Mouse (Mus musculus) B cell, adult 2 months (primary cell): ENCODE measurements around the gene Arhgdib.

Experiments
- DNase-seq, 2 experiments: peaks; one replicate each; pipeline ENCODE4 v3.0.0; 2022

The Arhgdib gene

DNA sequence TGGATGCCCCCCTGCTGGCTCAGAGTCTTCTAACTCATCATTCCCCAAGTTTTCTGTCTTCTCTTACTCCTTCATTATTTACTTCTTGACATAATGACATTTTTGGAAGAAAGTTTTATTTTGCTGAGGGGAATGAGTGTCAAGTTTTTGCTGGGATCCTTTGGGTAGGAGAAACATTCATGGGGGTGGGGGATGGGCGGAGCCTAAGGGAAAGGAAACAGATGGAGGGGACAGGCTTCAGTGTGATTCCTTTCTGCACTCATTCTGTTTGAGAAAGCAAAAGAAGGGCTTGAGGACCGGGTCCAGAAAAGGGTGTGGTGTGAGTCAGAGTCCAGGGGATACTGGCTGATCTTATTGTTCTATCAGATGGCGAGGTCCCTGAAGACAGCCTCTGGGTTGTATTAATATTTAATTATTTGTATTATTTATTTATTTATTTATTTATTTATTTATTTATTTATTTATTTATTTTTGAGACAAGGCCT, 58.2 kb downstream of the Arhgdib start:
- no peak for DNase-seq

DNA sequence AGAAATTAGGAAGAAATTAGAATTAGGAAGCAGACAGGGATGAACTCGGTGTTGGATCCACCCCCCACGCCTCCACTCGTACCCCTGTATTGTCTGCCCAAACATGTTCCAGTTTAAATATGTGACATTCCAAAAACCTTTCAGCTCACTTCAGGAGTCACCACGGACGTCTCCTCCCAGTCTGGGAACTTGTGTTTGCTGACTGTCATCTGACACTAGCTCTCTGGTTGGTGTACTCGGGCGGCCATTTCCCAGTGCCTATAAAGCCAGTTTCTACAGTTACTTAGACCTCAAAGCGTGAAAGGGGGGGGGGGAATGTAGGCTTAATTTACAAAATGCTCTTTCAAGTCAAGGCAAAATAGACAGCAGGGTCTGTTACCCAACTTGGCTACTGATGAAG, 60.0 kb downstream of the Arhgdib start:
- no peak for DNase-seq

DNA sequence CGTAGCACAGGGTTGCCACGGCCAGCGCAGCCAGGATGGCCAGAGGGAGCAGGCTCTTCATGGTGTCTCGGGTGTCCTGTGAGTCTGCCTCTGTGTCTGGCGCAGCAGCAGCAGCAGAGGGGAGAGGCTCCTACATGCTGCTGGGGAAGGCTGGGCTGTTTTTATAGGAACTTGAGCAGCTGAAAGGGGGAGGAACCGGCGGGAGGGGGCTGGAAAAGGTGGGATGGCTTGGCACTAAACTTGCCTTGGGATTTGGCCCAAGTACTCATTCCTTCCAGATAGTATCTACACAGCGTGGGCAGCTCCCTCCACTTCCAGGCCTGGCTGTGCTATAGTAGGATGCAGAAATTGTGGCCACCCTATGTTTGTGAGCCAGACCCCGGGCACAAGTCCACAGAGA, 66.0 kb downstream of the Arhgdib start, which contains the start of gene Mgp:
Gene Mgp (minus strand): TSS at position 154 of the 400 bp plus-strand sequence.
- no peak for DNase-seq

DNA sequence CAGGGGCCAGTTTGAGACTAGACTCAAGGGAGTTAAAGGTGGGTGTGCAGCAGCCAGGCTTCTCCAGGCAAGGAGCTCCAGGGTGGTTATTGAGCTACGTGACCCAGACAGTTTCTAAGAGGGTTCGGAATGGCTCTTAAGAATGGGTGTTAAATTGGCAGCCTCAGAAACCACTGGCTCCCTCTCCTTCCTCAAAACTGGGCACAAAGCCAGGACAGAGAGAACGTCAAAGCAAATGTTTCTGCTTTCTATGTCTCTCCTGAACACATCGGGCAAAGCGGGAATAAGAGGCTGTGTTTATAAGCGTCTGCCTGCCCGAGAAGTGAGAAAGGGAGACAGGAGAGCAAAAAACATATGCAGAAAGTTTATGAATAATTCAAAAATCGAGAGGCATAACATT, 67.1 kb downstream of the Arhgdib start:
- no peak for DNase-seq
